23 mouse cellular contexts compared by ENCODE assay signal in the genomic region with DNA sequence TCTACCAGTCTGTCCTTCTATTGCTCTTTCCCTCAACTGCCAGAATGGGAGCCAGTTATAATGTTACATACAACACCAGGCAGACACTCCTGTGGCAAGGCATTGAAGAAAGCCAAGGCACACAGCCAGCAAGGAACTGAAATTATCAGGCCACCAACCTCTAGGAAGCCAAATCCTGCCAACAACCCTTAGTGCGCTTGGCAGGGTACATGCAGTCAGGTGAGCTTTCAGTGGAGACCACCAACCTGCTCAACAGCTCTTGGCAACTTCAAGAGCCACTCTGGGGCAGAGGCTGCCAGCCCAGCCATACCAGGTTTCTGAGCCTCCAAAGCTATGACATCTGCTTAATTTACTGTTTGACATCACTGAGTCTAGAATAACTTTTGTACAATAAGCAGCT.
A peak's percentile ranks its signal among the peaks of the same experiment; 100 is the strongest.
DNase-seq lines count a peak whose midpoint lies in the region; ATAC-seq lines count a peak whose summit lies in the region.
"Had no signal": no experiment of that assay in that cellular context is flagged by ENCODE, and none has a peak within 500 bp of the region (broad histone marks: within the 10 kb centered on the region; RNA-seq: fewer than 3 reads in every experiment).

No protein-coding gene starts in this region.

- WGBS in hindbrain, embryonic 13.5 days: 88% methylated on average over 1 of the region's 1 CpGs
- WGBS in hindbrain, embryonic 11.5 days: 100% methylated on average over 1 of the region's 1 CpGs
- WGBS in neural tube, embryonic 14.5 days: 100% methylated on average over 1 of the region's 1 CpGs
- 86% methylated on average over 1 of the region's 1 CpGs for WGBS in forebrain, embryonic 13.5 days

- peak overlapping the region; percentile 40; the same call in 1 of the 2 replicates for H3K27ac ChIP-seq in hindbrain, embryonic 13.5 days
- H3K27ac ChIP-seq in hindbrain, embryonic 11.5 days (ENCODE audit: low read depth, low read length): no peak overlapping the region
- H3K27ac ChIP-seq in neural tube, embryonic 14.5 days (ENCODE audit: low read depth, low read length): peak overlapping the region; percentile 16; the same call in 1 of the 2 replicates
- no peak overlapping the region for H3K27ac ChIP-seq in forebrain, embryonic 13.5 days
- H3K27ac ChIP-seq: embryonic facial prominence, embryonic 12.5 days; kidney, postnatal 0 days; layer of hippocampus, adult 2 months; limb, embryonic 15.5 days; liver, embryonic 15.5 days; macrophage had no signal

- ATAC-seq in hindbrain, embryonic 13.5 days (ENCODE audit: low FRiP score): 0 out of 2 replicates have a peak, but pooled peaks have one; percentile 13
- ATAC-seq in hindbrain, embryonic 11.5 days (ENCODE audit: low FRiP score): no peak
- ATAC-seq in neural tube, embryonic 14.5 days (ENCODE audit: low read depth): peak; percentile 31; the same call in 1 of the 2 replicates
- no peak for ATAC-seq in forebrain, embryonic 13.5 days
- no peak for ATAC-seq in megakaryocyte-erythroid progenitor cell, adult 5-6 weeks (replicated peaks; ENCODE audit: low FRiP score, low TSS enrichment, poor library complexity, severe bottlenecking)
- ATAC-seq: forebrain, embryonic 14.5 days had no signal

- DNase-seq in hindbrain, embryonic 11.5 days (ENCODE audit: low spot score): no peak
- DNase-seq in neural tube, embryonic 10.5 days (ENCODE audit: extremely low spot score, low spot score): no peak
- peak; percentile 64 to 81 for DNase-seq in cerebellum, postnatal 14 days
- DNase-seq: adrenal gland, postnatal 14 days; gastrocnemius, postnatal 14 days; kidney, adult 11 months; layer of hippocampus, postnatal 36 days; right cerebral cortex, adult 18-20 months; thymus, postnatal 36 days had no signal

- peaks cover 15% of the 10 kb centered on the region for H3K4me1 ChIP-seq in hindbrain, embryonic 13.5 days (replicated peaks)
- H3K4me1 ChIP-seq in hindbrain, embryonic 11.5 days (replicated peaks; ENCODE audit: control insufficient read depth, insufficient read depth, low read length): no peaks in the 10 kb centered on the region
- H3K4me1 ChIP-seq in neural tube, embryonic 14.5 days (ENCODE audit: control insufficient read depth, insufficient read depth, low read length): 0 out of 2 replicates have a peak, but pooled peaks cover 2% of the 10 kb centered on the region
- H3K4me1 ChIP-seq in forebrain, embryonic 13.5 days: peaks cover 3% of the 10 kb centered on the region; the same call in 1 of the 2 replicates
- H3K4me1 ChIP-seq: embryonic facial prominence, embryonic 12.5 days; limb, embryonic 15.5 days; liver, embryonic 15.5 days had no signal

- no peak overlapping the region for H3K4me2 ChIP-seq in hindbrain, embryonic 13.5 days
- H3K4me2 ChIP-seq in hindbrain, embryonic 11.5 days (replicated peaks; ENCODE audit: low read depth, low read length): no peak overlapping the region
- no peak overlapping the region for H3K4me2 ChIP-seq in neural tube, embryonic 14.5 days (ENCODE audit: low read depth, low read length)
- H3K4me2 ChIP-seq in forebrain, embryonic 13.5 days: no peak overlapping the region
- H3K4me2 ChIP-seq: embryonic facial prominence, embryonic 12.5 days; limb, embryonic 15.5 days; liver, embryonic 15.5 days; midbrain, embryonic 11.5 days had no signal

- H3K27me3 ChIP-seq in hindbrain, embryonic 13.5 days: no peaks in the 10 kb centered on the region
- no peaks in the 10 kb centered on the region for H3K27me3 ChIP-seq in hindbrain, embryonic 11.5 days (ENCODE audit: control insufficient read depth, insufficient read depth, low read length)
- H3K27me3 ChIP-seq in neural tube, embryonic 14.5 days (ENCODE audit: control insufficient read depth, insufficient read depth, low read length): no peaks in the 10 kb centered on the region
- no peaks in the 10 kb centered on the region for H3K27me3 ChIP-seq in forebrain, embryonic 13.5 days
- H3K27me3 ChIP-seq: embryonic facial prominence, embryonic 12.5 days; limb, embryonic 15.5 days; liver, embryonic 15.5 days had no signal

- no peaks in the 10 kb centered on the region for H3K9me3 ChIP-seq in hindbrain, embryonic 13.5 days
- no peaks in the 10 kb centered on the region for H3K9me3 ChIP-seq in hindbrain, embryonic 11.5 days (ENCODE audit: control insufficient read depth, low read length)
- H3K9me3 ChIP-seq in neural tube, embryonic 14.5 days (ENCODE audit: control insufficient read depth, low read length): no peaks in the 10 kb centered on the region
- no peaks in the 10 kb centered on the region for H3K9me3 ChIP-seq in forebrain, embryonic 13.5 days (replicated peaks)
- H3K9me3 ChIP-seq: embryonic facial prominence, embryonic 12.5 days; limb, embryonic 15.5 days; liver, embryonic 15.5 days had no signal

- H3K4me3 ChIP-seq in hindbrain, embryonic 13.5 days: no peak overlapping the region
- H3K4me3 ChIP-seq in hindbrain, embryonic 11.5 days (ENCODE audit: low read depth, low read length): no peak overlapping the region
- no peak overlapping the region for H3K4me3 ChIP-seq in neural tube, embryonic 14.5 days (ENCODE audit: low read depth, low read length)
- H3K4me3 ChIP-seq in forebrain, embryonic 13.5 days: no peak overlapping the region
- H3K4me3 ChIP-seq: embryonic facial prominence, embryonic 12.5 days; erythroblast, embryonic 14.5 days; layer of hippocampus, adult 2 months; limb, embryonic 15.5 days; liver, embryonic 15.5 days had no signal

- no peaks in the 10 kb centered on the region for H3K36me3 ChIP-seq in hindbrain, embryonic 13.5 days
- H3K36me3 ChIP-seq in hindbrain, embryonic 11.5 days (ENCODE audit: control insufficient read depth, insufficient read depth, low read length): no peaks in the 10 kb centered on the region
- no peaks in the 10 kb centered on the region for H3K36me3 ChIP-seq in neural tube, embryonic 14.5 days (ENCODE audit: control insufficient read depth, insufficient read depth, low read length)
- H3K36me3 ChIP-seq in forebrain, embryonic 13.5 days (ENCODE audit: poor library complexity, severe bottlenecking): no peaks in the 10 kb centered on the region
- H3K36me3 ChIP-seq: embryonic facial prominence, embryonic 12.5 days; G1E; limb, embryonic 15.5 days; liver, embryonic 15.5 days had no signal

- no peak overlapping the region for H3K9ac ChIP-seq in hindbrain, embryonic 13.5 days
- no peak overlapping the region for H3K9ac ChIP-seq in hindbrain, embryonic 11.5 days (ENCODE audit: low read depth, low read length)
- no peak overlapping the region for H3K9ac ChIP-seq in neural tube, embryonic 14.5 days (replicated peaks; ENCODE audit: low read depth, low read length)
- H3K9ac ChIP-seq in forebrain, embryonic 13.5 days: no peak overlapping the region
- H3K9ac ChIP-seq: embryonic facial prominence, embryonic 12.5 days; limb, embryonic 15.5 days; liver, embryonic 15.5 days had no signal

Comparison
In these comparisons a context has a peak if more than half of its experiments do, and no peak if none do; other contexts are left out.
1. ATAC-seq: peak in hindbrain, embryonic 13.5 days (single experiment) and neural tube, embryonic 14.5 days (single experiment); none in hindbrain, embryonic 11.5 days (single experiment), forebrain, embryonic 13.5 days (single experiment) and megakaryocyte-erythroid progenitor cell, adult 5-6 weeks (single experiment).
2. H3K27ac ChIP-seq: peak in hindbrain, embryonic 13.5 days (single experiment) and neural tube, embryonic 14.5 days (single experiment); none in hindbrain, embryonic 11.5 days (single experiment) and forebrain, embryonic 13.5 days (single experiment).
3. DNase-seq: peak in cerebellum, postnatal 14 days (2 of 2); none in hindbrain, embryonic 11.5 days (single experiment) and neural tube, embryonic 10.5 days (single experiment).